11 mouse cellular contexts compared by ENCODE assay signal in genomic region chr3:26330863-26331176, GRCm38 (mm10). TPM values are rescaled to one million over a fixed set of nuclear protein-coding genes. Genes with fewer than 3 reads are reported as not detected.
DNase-seq lines count a peak whose midpoint lies in the region; ATAC-seq lines count a peak whose summit lies in the region.
"Had no signal": no experiment of that assay in that cellular context is flagged by ENCODE, and none has a peak within 500 bp of the region (broad histone marks: within the 10 kb centered on the region; RNA-seq: fewer than 3 reads in every experiment).

No protein-coding gene starts in this region.

- no peak for DNase-seq in kidney, postnatal 4 days
- DNase-seq in hindbrain, embryonic 14.5 days (ENCODE audit: low spot score) = peak; percentile 47
- DNase-seq in adrenal gland, adult 18-20 months (ENCODE audit: low spot score in 2 of 2) = no peak
- DNase-seq in spleen, adult 12 weeks (ENCODE audit: low spot score) = no peak
- no peak for DNase-seq in adipocyte (ENCODE audit: low spot score)
- DNase-seq: heart, adult 18-20 months had no signal

- no peak overlapping the region for H3K9ac ChIP-seq in kidney, embryonic 15.5 days
- H3K9ac ChIP-seq in embryonic facial prominence, embryonic 13.5 days = peak overlapping the region; percentile 70
- peak overlapping the region; percentile 82 for H3K9ac ChIP-seq in hindbrain, embryonic 14.5 days
- H3K9ac ChIP-seq in midbrain, embryonic 15.5 days = peak overlapping the region; percentile 82

- 8% methylated on average over 9 of the region's 9 CpGs for WGBS in kidney, embryonic 15.5 days
- WGBS in embryonic facial prominence, embryonic 13.5 days = 4% methylated on average over 9 of the region's 9 CpGs
- WGBS in hindbrain, embryonic 14.5 days = 5% methylated on average over 9 of the region's 9 CpGs
- 2% methylated on average over 9 of the region's 9 CpGs for WGBS in midbrain, embryonic 15.5 days

- H3K27me3 ChIP-seq in kidney, embryonic 15.5 days = peaks cover 54% of the 10 kb centered on the region
- H3K27me3 ChIP-seq in embryonic facial prominence, embryonic 13.5 days = peaks cover 55% of the 10 kb centered on the region
- H3K27me3 ChIP-seq in hindbrain, embryonic 14.5 days (ENCODE audit: control insufficient read depth, insufficient read depth, low read length) = no peaks in the 10 kb centered on the region
- H3K27me3 ChIP-seq in midbrain, embryonic 15.5 days (replicated peaks) = no peaks in the 10 kb centered on the region

- no peaks in the 10 kb centered on the region for H3K9me3 ChIP-seq in kidney, embryonic 15.5 days (replicated peaks)
- no peaks in the 10 kb centered on the region for H3K9me3 ChIP-seq in embryonic facial prominence, embryonic 13.5 days
- no peaks in the 10 kb centered on the region for H3K9me3 ChIP-seq in hindbrain, embryonic 14.5 days (ENCODE audit: control insufficient read depth, low read length)
- H3K9me3 ChIP-seq in midbrain, embryonic 15.5 days = no peaks in the 10 kb centered on the region

- no peak overlapping the region for H3K27ac ChIP-seq in kidney, embryonic 15.5 days
- H3K27ac ChIP-seq in embryonic facial prominence, embryonic 13.5 days = no peak overlapping the region
- peak overlapping the region; percentile 91 for H3K27ac ChIP-seq in hindbrain, embryonic 14.5 days
- peak overlapping the region; percentile 91 for H3K27ac ChIP-seq in midbrain, embryonic 15.5 days

- peak overlapping the region; percentile 58 for H3K4me3 ChIP-seq in kidney, embryonic 15.5 days (replicated peaks)
- H3K4me3 ChIP-seq in embryonic facial prominence, embryonic 13.5 days = peak overlapping the region; percentile 65
- peak overlapping the region; percentile 76 for H3K4me3 ChIP-seq in hindbrain, embryonic 14.5 days (replicated peaks; ENCODE audit: low read length)
- H3K4me3 ChIP-seq in midbrain, embryonic 15.5 days = peak overlapping the region; percentile 72

- no peak for ATAC-seq in kidney, embryonic 15.5 days (replicated peaks; ENCODE audit: low FRiP score)
- ATAC-seq in embryonic facial prominence, embryonic 13.5 days (ENCODE audit: insufficient number of reproducible peaks, insufficient read depth, low FRiP score, low TSS enrichment, low read depth) = no peak
- ATAC-seq in hindbrain, embryonic 14.5 days (ENCODE audit: low FRiP score) = no peak
- 0 out of 2 replicates have a peak, but pooled peaks have one; percentile 37 for ATAC-seq in midbrain, embryonic 15.5 days (replicated peaks)

- peak overlapping the region; percentile 96 for H3K4me2 ChIP-seq in kidney, embryonic 15.5 days
- H3K4me2 ChIP-seq in embryonic facial prominence, embryonic 13.5 days = peak overlapping the region; percentile 96
- peak overlapping the region; percentile 92 for H3K4me2 ChIP-seq in hindbrain, embryonic 14.5 days (replicated peaks)
- peak overlapping the region; percentile 82 for H3K4me2 ChIP-seq in midbrain, embryonic 15.5 days

- peaks cover 26% of the 10 kb centered on the region for H3K4me1 ChIP-seq in kidney, embryonic 15.5 days
- peaks cover 14% of the 10 kb centered on the region for H3K4me1 ChIP-seq in embryonic facial prominence, embryonic 13.5 days
- peaks cover 7% of the 10 kb centered on the region for H3K4me1 ChIP-seq in hindbrain, embryonic 14.5 days (replicated peaks; ENCODE audit: control insufficient read depth, insufficient read depth, low read length)
- H3K4me1 ChIP-seq in midbrain, embryonic 15.5 days = peaks cover 12% of the 10 kb centered on the region; the same call in 1 of the 2 replicates

- no peaks in the 10 kb centered on the region for H3K36me3 ChIP-seq in kidney, embryonic 15.5 days
- no peaks in the 10 kb centered on the region for H3K36me3 ChIP-seq in embryonic facial prominence, embryonic 13.5 days
- no peaks in the 10 kb centered on the region for H3K36me3 ChIP-seq in hindbrain, embryonic 14.5 days (replicated peaks; ENCODE audit: control insufficient read depth, insufficient read depth)
- H3K36me3 ChIP-seq in midbrain, embryonic 15.5 days (replicated peaks) = no peaks in the 10 kb centered on the region

RNA-seq across cellular contexts. Expression of gene Nlgn1, which starts 1.4 kb away (rescaled TPM):
- 1.5 and 1.6 TPM in 2 replicates for polyA plus RNA-seq in kidney, embryonic 15.5 days (2015; fragmentation: Nextera tagmentation; extraction: Ambion mirVana)
- polyA plus RNA-seq in embryonic facial prominence, embryonic 13.5 days (2015; fragmentation: Nextera tagmentation; extraction: Ambion mirVana) = 2.2 and 2.7 TPM in 2 replicates
- 27.5 and 31.9 TPM in 2 replicates for polyA plus RNA-seq in hindbrain, embryonic 14.5 days (2014; fragmentation: Nextera tagmentation; extraction: Ambion mirVana)
- polyA plus RNA-seq in midbrain, embryonic 15.5 days (2015; fragmentation: Nextera tagmentation; extraction: Ambion mirVana) = 27.7 and 33.9 TPM in 2 replicates
- total RNA-seq in adrenal gland, adult 18-20 months (2021) = under 1 TPM; 0.51 to 0.53 TPM
- total RNA-seq: heart, adult 18-20 months; liver, adult 2 months; neutrophil, adult 5-6 weeks had no signal
- polyA plus RNA-seq: liver, adult 2 months had no signal

Comparison
In these comparisons a context has a peak if more than half of its experiments do, and no peak if none do; other contexts are left out.
1. H3K27ac ChIP-seq: peak in hindbrain, embryonic 14.5 days (single experiment) and midbrain, embryonic 15.5 days (single experiment); none in kidney, embryonic 15.5 days (single experiment) and embryonic facial prominence, embryonic 13.5 days (single experiment).
2. Peak in every context shown above with its lines, with median percentiles within 50 percentile points of each other: H3K4me2 ChIP-seq and H3K4me3 ChIP-seq.